Mouse (Mus musculus) adrenal gland, adult 2 months (tissue): ENCODE results near the gene Tigar. TPM values are rescaled to one million over a fixed set of nuclear protein-coding genes. Genes with fewer than 3 reads are reported as not detected.

Source experiments
- DNase-seq: peaks from one replicate; pipeline ENCODE4 v3.0.0; 2021
- polyA plus RNA-seq: library from polyadenylated mRNA; depleted of rRNA; stranded (reverse); fragments of >200 nt; gene quantifications from 2 replicates; pipeline ENCODE4 v1.2.3, GENCODE M21; 2012; rRNA removed
- total RNA-seq, 2 experiments: library from RNA; stranded (reverse); gene quantifications; 2 replicates each; pipeline ENCODE4 v1.2.3; 2021

Tigar gene
- total and polyA plus RNA-seq, 3 experiments = 3.0 to 21.9 (median 13.2) TPM

GRCm38 (mm10) chr6:127086739-127087138, 22.6 kb downstream of the Tigar start:
- DNase-seq = peak; percentile 36

- DNase-seq = no peak
Observed at GRCm38 (mm10) chr6:127081820-127082219, 27.5 kb downstream of the Tigar start.

- DNase-seq = peak; percentile 74
Observed at GRCm38 (mm10) chr6:127079867-127080731, 29.3 kb downstream of the Tigar start.

- DNase-seq = no peak
Observed at GRCm38 (mm10) chr6:127072817-127073216, 36.5 kb downstream of the Tigar start, which contains the start of gene Fgf23. Gene Fgf23, plus strand, starts transcription at chr6:127072902.

- no peak for DNase-seq
Observed at GRCm38 (mm10) chr6:127064815-127065214, 44.5 kb downstream of the Tigar start.

- DNase-seq = no peak
Observed at GRCm38 (mm10) chr6:127063915-127064314, 45.4 kb downstream of the Tigar start.

GRCm38 (mm10) chr6:127059975-127060374, 49.4 kb downstream of the Tigar start:
- DNase-seq = no peak

- DNase-seq = peak; percentile 2
Observed at GRCm38 (mm10) chr6:127056990-127057588, 52.3 kb downstream of the Tigar start.

GRCm38 (mm10) chr6:127050847-127051246, 58.5 kb downstream of the Tigar start:
- no peak for DNase-seq

GRCm38 (mm10) chr6:127044909-127045308, 64.4 kb downstream of the Tigar start:
- DNase-seq = no peak

Other genes with a start within 250 kb of the Tigar start
- not detected for gene Dyrk4, start 187.7 kb downstream of the Tigar start, total RNA-seq
- gene Dyrk4, start 187.7 kb downstream of the Tigar start, polyA plus RNA-seq = not detected in 2 replicates
- 1 to 10 TPM in 1 of 2 experiments, under 1 TPM in 1; 0.59 to 1.3 TPM for gene Rad51ap1, start 170.0 kb downstream of the Tigar start, total RNA-seq
- 0.59 and 1.1 TPM in 2 replicates for gene Rad51ap1, start 170.0 kb downstream of the Tigar start, polyA plus RNA-seq
- 10 to 100 TPM; 17.4 to 22.1 TPM for gene D6Wsu163e, start 169.6 kb downstream of the Tigar start, total RNA-seq
- gene D6Wsu163e, start 169.6 kb downstream of the Tigar start, polyA plus RNA-seq = 1.3 and 1.5 TPM in 2 replicates
- gene Fgf6, start 94.0 kb downstream of the Tigar start, total RNA-seq = not detected
- gene Fgf6, start 94.0 kb downstream of the Tigar start, polyA plus RNA-seq = not detected in 2 replicates
- not detected for gene Fgf23, start 36.7 kb downstream of the Tigar start, total RNA-seq
- not detected in 2 replicates for gene Fgf23, start 36.7 kb downstream of the Tigar start, polyA plus RNA-seq
- 100 to 1,000 TPM; 481 to 519 TPM for gene Ccnd2, start 42.6 kb upstream of the Tigar start, total RNA-seq
- gene Ccnd2, start 42.6 kb upstream of the Tigar start, polyA plus RNA-seq = 76.2 and 127 TPM in 2 replicates